Mouse (Mus musculus) MEL (cell line): Measurements from ENCODE around the gene Snrpf. TPM values are rescaled to one million over a fixed set of nuclear protein-coding genes. Genes with fewer than 3 reads are reported as not detected.

Source experiments
- DNase-seq: peaks from one replicate; pipeline ENCODE4 v3.0.0; 2011; ENCODE audit warnings: low read depth, low spot score
- H3K27ac ChIP-seq: 2 replicates; pipeline ENCODE4 v1.5.1; 2012; ENCODE audit warnings: low read depth, mild to moderate bottlenecking, control low read depth, low read length, moderate library complexity; ENCODE audit not compliant: control insufficient read depth
- H3K27me3 ChIP-seq, 2 experiments: fragments of 150-350 bp in 1 of 2; sonication (generic) in 1 of 2; 2 replicates each; pipeline ENCODE4 v1.6.1; 2012; ENCODE audit warnings: low read length in 2 of 2, mild to moderate bottlenecking in 2 of 2, improper control_type of control experiment in 1 of 2, moderate library complexity in 1 of 2; ENCODE audit not compliant: insufficient read depth in 2 of 2, control insufficient read depth in 1 of 2
- H3K36me3 ChIP-seq, 2 experiments: 2 replicates each; pipeline ENCODE4 v1.6.1; 2012 to 2014; ENCODE audit warnings: low read length in 2 of 2, improper control_type of control experiment in 1 of 2, inconsistent platforms in 1 of 2, mild to moderate bottlenecking in 1 of 2; ENCODE audit not compliant: insufficient read depth in 2 of 2, control insufficient read depth in 1 of 2
- H3K4me1 ChIP-seq, 2 experiments: fragments of 150-350 bp in 1 of 2; sonication (generic) in 1 of 2; 2 replicates each; pipeline ENCODE4 v1.6.1; 2012; ENCODE audit warnings: low read length in 2 of 2, improper control_type of control experiment in 1 of 2, mild to moderate bottlenecking in 1 of 2; ENCODE audit not compliant: insufficient read depth in 2 of 2, control insufficient read depth in 1 of 2
- H3K4me3 ChIP-seq, 2 experiments: fragments of 150-350 bp in 1 of 2; sonication (generic) in 1 of 2; 2 replicates each; pipeline ENCODE4 v1.5.1; 2012; ENCODE audit warnings: low read depth in 2 of 2, low read length in 2 of 2, mild to moderate bottlenecking in 2 of 2, moderate library complexity in 2 of 2, control low read depth in 1 of 2, improper control_type of control experiment in 1 of 2; ENCODE audit not compliant: control insufficient read depth in 1 of 2, insufficient read depth in 1 of 2
- H3K79me2 ChIP-seq: 2 replicates; pipeline ENCODE4 v1.6.1; 2012; ENCODE audit warnings: mild to moderate bottlenecking, low read length, moderate library complexity; ENCODE audit not compliant: control insufficient read depth, poor library complexity, insufficient read depth
- H3K9ac ChIP-seq: 2 replicates; pipeline ENCODE4 v1.6.1; 2012; ENCODE audit warnings: low read depth, mild to moderate bottlenecking, control low read depth, low read length, moderate library complexity; ENCODE audit not compliant: control insufficient read depth, poor library complexity, severe bottlenecking
- H3K9me3 ChIP-seq: fragments of 150-350 bp; sonication (generic); replicated peaks from 2 replicates; pipeline ENCODE4 v1.6.1; 2012; ENCODE audit warnings: mild to moderate bottlenecking, low read length, improper control_type of control experiment, moderate library complexity; ENCODE audit not compliant: insufficient read depth
- BHLHE40 ChIP-seq: IDR thresholded peaks from 2 replicates; pipeline ENCODE4 v1.6.1; 2012; ENCODE audit warnings: low read depth, mild to moderate bottlenecking, inconsistent platforms, low read length, improper control_type of control experiment, borderline replicate concordance
- CHD1 ChIP-seq: IDR thresholded peaks from 2 replicates; pipeline ENCODE4 v1.6.1; 2012; ENCODE audit warnings: low read depth, mild to moderate bottlenecking, inconsistent platforms, low read length, improper control_type of control experiment
- CHD2 ChIP-seq: IDR thresholded peaks from 2 replicates; pipeline ENCODE4 v1.6.1; 2011; ENCODE audit warnings: low read length, improper control_type of control experiment
- CTCF ChIP-seq, 3 experiments: IDR thresholded peaks in 2 of 3; conservative IDR thresholded peaks in 1 of 3; 2 replicates each; pipeline ENCODE4 v1.5.1; 2011 to 2012; ENCODE audit warnings: low read length in 3 of 3, low read depth in 2 of 3, mild to moderate bottlenecking in 2 of 3, improper control_type of control experiment in 1 of 3, inconsistent platforms in 1 of 3, mixed read lengths in 1 of 3, moderate library complexity in 1 of 3; ENCODE audit not compliant: control insufficient read depth in 1 of 3, insufficient read depth in 1 of 3, poor library complexity in 1 of 3, severe bottlenecking in 1 of 3
- E2F4 ChIP-seq: IDR thresholded peaks from 2 replicates; pipeline ENCODE4 v1.6.1; 2011; ENCODE audit warnings: low read depth, low read length, improper control_type of control experiment, borderline replicate concordance
- EP300 ChIP-seq, 2 experiments: IDR thresholded peaks; 2 replicates each; pipeline ENCODE4 v1.6.1; 2011; ENCODE audit warnings: improper control_type of control experiment in 2 of 2, low read length in 2 of 2, low read depth in 1 of 2, mild to moderate bottlenecking in 1 of 2
- ETS1 ChIP-seq: IDR thresholded peaks from 2 replicates; pipeline ENCODE4 v1.6.1; 2012; ENCODE audit warnings: low read depth, mild to moderate bottlenecking, inconsistent platforms, low read length, improper control_type of control experiment, moderate library complexity
- GATA1 ChIP-seq: IDR thresholded peaks from 2 replicates; pipeline ENCODE4 v1.6.1; 2011; ENCODE audit warnings: low read depth, low read length, improper control_type of control experiment
- HCFC1 ChIP-seq: IDR thresholded peaks from 2 replicates; pipeline ENCODE4 v1.6.1; 2012; ENCODE audit warnings: low read depth, mild to moderate bottlenecking, inconsistent platforms, low read length, improper control_type of control experiment, moderate library complexity
- KAT2A ChIP-seq: conservative IDR thresholded peaks from 2 replicates; pipeline ENCODE4 v1.6.1; 2012; ENCODE audit warnings: low read depth, low read length, improper control_type of control experiment, inconsistent platforms
- MAZ ChIP-seq: IDR thresholded peaks from 2 replicates; pipeline ENCODE4 v1.6.1; 2012; ENCODE audit warnings: low read depth, mild to moderate bottlenecking, inconsistent platforms, low read length, improper control_type of control experiment
- MXI1 ChIP-seq: IDR thresholded peaks from 2 replicates; pipeline ENCODE4 v1.6.1; 2011; ENCODE audit warnings: mild to moderate bottlenecking, low read depth, low read length, improper control_type of control experiment
- MYB ChIP-seq: IDR thresholded peaks from 2 replicates; pipeline ENCODE4 v1.6.1; 2011; ENCODE audit warnings: mild to moderate bottlenecking, low read depth, low read length, improper control_type of control experiment
- MYC ChIP-seq: IDR thresholded peaks from 2 replicates; pipeline ENCODE4 v1.6.1; 2011; ENCODE audit warnings: low read depth, mild to moderate bottlenecking, low read length, improper control_type of control experiment, moderate library complexity
- NELFE ChIP-seq: IDR thresholded peaks from 2 replicates; pipeline ENCODE4 v1.6.1; 2011; ENCODE audit warnings: low read depth, low read length, improper control_type of control experiment
- NRF1 ChIP-seq: IDR thresholded peaks from 2 replicates; pipeline ENCODE4 v1.6.1; 2014; ENCODE audit warnings: low read depth, mild to moderate bottlenecking, inconsistent platforms, low read length, improper control_type of control experiment, moderate library complexity; ENCODE audit not compliant: poor library complexity, insufficient read depth, severe bottlenecking
- POLR2A ChIP-seq, 2 experiments: IDR thresholded peaks; 2 replicates each; pipeline ENCODE4 v1.6.1; 2011 to 2012; ENCODE audit warnings: low read length in 2 of 2, mild to moderate bottlenecking in 2 of 2, control low read depth in 1 of 2, improper control_type of control experiment in 1 of 2, low read depth in 1 of 2, moderate library complexity in 1 of 2; ENCODE audit not compliant: control insufficient read depth in 1 of 2, insufficient read depth in 1 of 2, poor library complexity in 1 of 2
- POLR2AphosphoS5 ChIP-seq: IDR thresholded peaks from 2 replicates; pipeline ENCODE4 v1.6.1; 2012; ENCODE audit warnings: low read depth, borderline replicate concordance, mild to moderate bottlenecking, inconsistent platforms, low read length, moderate library complexity, mixed read lengths
- RAD21 ChIP-seq: IDR thresholded peaks from 2 replicates; pipeline ENCODE4 v1.6.1; 2011; ENCODE audit warnings: mild to moderate bottlenecking, low read depth, low read length, improper control_type of control experiment
- RCOR1 ChIP-seq: IDR thresholded peaks from 2 replicates; pipeline ENCODE4 v1.6.1; 2012; ENCODE audit warnings: low read depth, mild to moderate bottlenecking, inconsistent platforms, low read length, improper control_type of control experiment
- SIN3A ChIP-seq: IDR thresholded peaks from 2 replicates; pipeline ENCODE4 v1.6.1; 2012; ENCODE audit warnings: low read length, improper control_type of control experiment, inconsistent platforms
- SMC3 ChIP-seq: IDR thresholded peaks from 2 replicates; pipeline ENCODE4 v1.6.1; 2011; ENCODE audit warnings: low read depth, low read length, improper control_type of control experiment
- TAL1 ChIP-seq: IDR thresholded peaks from 2 replicates; pipeline ENCODE4 v1.6.1; 2012; ENCODE audit warnings: mild to moderate bottlenecking, inconsistent platforms, low read length, moderate library complexity, mixed read lengths
- TBP ChIP-seq: IDR thresholded peaks from 2 replicates; pipeline ENCODE4 v1.8.0; 2011; ENCODE audit warnings: low read depth, low read length, improper control_type of control experiment
- TCF12 ChIP-seq: IDR thresholded peaks from 2 replicates; pipeline ENCODE4 v1.6.1; 2014; ENCODE audit warnings: low read depth, mild to moderate bottlenecking, inconsistent platforms, low read length, improper control_type of control experiment, moderate library complexity
- USF1 ChIP-seq: IDR thresholded peaks from 2 replicates; pipeline ENCODE4 v1.6.1; 2014; ENCODE audit warnings: low read depth, mild to moderate bottlenecking, inconsistent platforms, low read length, improper control_type of control experiment, moderate library complexity
- ZC3H11A ChIP-seq: IDR thresholded peaks from 2 replicates; pipeline ENCODE4 v1.6.1; 2012; ENCODE audit warnings: low read depth, mild to moderate bottlenecking, inconsistent platforms, low read length, improper control_type of control experiment
- ZKSCAN1 ChIP-seq: IDR thresholded peaks from 2 replicates; pipeline ENCODE4 v1.6.1; 2012; ENCODE audit warnings: low read depth, mild to moderate bottlenecking, inconsistent platforms, low read length, improper control_type of control experiment, moderate library complexity
- ZNF384 ChIP-seq: IDR thresholded peaks from 2 replicates; pipeline ENCODE4 v1.6.1; 2012; ENCODE audit warnings: low read depth, mild to moderate bottlenecking, inconsistent platforms, low read length, improper control_type of control experiment
- polyA plus RNA-seq, 2 experiments: library from polyadenylated mRNA; stranded (reverse) in 1 of 2; unstranded in 1 of 2; fragments of >175 nt in 1 of 2; fragments of >200 nt in 1 of 2; gene quantifications; 2 replicates each; pipeline versions ENCODE4 v1.2.1 to v1.2.4; 2012; ENCODE audit warnings: low replicate concordance in 2 of 2, low read depth in 1 of 2; ENCODE audit not compliant: insufficient read length in 2 of 2, insufficient read depth in 1 of 2, missing spikeins in 1 of 2
- total RNA-seq: library from RNA; depleted of rRNA; stranded (reverse); fragments of 300-350 nt; gene quantifications from 2 replicates; pipeline ENCODE4 v1.2.3, GENCODE M21; 2012

The Snrpf gene
- total and polyA plus RNA-seq, 3 experiments, result 91.5 to 150 TPM; not detected in 1

DNA sequence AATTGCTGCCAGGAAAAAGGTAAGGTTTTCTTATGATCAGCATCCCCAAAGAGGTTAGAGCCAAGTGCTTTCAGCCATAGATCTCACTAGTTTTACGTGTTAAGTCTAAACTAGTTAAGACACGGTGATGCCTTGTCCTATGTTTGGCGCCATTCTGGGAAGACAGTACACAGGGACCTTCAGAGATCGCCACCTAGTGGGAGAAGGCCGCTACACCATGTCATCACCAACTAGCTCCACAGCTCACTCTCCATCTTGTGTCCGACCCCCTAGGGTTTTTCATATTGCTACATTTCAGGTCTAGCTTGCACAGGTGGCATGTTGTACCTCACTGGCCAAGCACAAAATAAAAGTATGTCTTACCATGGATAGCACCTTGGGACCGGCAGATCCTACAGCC lies 40.5 kb downstream of the Snrpf start:
- H3K27ac ChIP-seq, result no peak overlapping the region
- peak; percentile 86 for DNase-seq

DNA sequence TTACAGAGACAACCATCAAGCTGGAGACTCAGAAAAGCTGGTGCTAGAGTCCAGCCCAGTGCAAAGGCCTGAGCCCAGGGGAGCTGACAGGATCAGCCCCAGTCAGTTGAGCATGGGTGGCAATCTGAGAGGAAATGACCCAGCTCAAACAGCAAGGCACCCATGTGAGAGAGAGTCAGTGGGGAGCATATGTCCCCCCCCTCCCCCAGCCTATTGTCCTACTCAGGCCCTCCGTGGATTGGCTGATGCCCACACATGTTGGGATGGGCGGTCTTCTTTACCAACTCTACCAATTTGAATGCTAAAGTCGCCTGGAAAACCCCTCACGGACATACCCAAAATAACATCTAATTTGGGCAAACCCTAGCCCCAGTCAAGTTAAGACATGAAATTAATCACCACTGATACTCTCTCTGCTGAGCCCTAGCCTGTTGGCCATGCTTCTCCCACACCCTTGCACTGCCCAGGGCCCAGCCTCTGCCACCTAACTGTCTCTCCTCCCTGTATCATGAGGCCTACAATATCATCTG lies 41.7 kb downstream of the Snrpf start:
- no peaks in the 10 kb centered on the region for H3K27me3 ChIP-seq
- no peaks in the 10 kb centered on the region for H3K4me1 ChIP-seq
- TF ChIP-seq POLR2A (IDR thresholded peaks at IDR 0.05; ENCODE audit: control insufficient read depth in 1 of 2, insufficient read depth in 1 of 2, low read depth in 1 of 2, low read length in 2 of 2, poor library complexity in 1 of 2), result no peak
- TF ChIP-seq CHD2, result no peak
- TF ChIP-seq MYB, result no peak
- TF ChIP-seq TCF12, result no peak
- no peak for TF ChIP-seq GATA1
- TF ChIP-seq NRF1, result no peak
- no peak for TF ChIP-seq KAT2A
- TF ChIP-seq RAD21, result no peak
- no peak for TF ChIP-seq CTCF (IDR thresholded peaks at IDR 0.05 in 2 of 3, conservative IDR thresholded peaks at IDR 0.05 in 1 of 3; ENCODE audit: control insufficient read depth in 1 of 3, insufficient read depth in 1 of 3, low read depth in 2 of 3, low read length in 3 of 3, poor library complexity in 1 of 3, severe bottlenecking in 1 of 3)
- no peak for TF ChIP-seq MYC
- no peak for TF ChIP-seq ETS1
- TF ChIP-seq MXI1, result no peak
- no peak for TF ChIP-seq SMC3
- no peak for TF ChIP-seq SIN3A
- TF ChIP-seq MAZ, result no peak
- no peak for DNase-seq
- H3K27ac ChIP-seq, result no peak overlapping the region
- no peaks in the 10 kb centered on the region for H3K36me3 ChIP-seq
- H3K79me2 ChIP-seq, result no peaks in the 10 kb centered on the region
- no peak overlapping the region for H3K9ac ChIP-seq
- no peak overlapping the region for H3K4me3 ChIP-seq
- H3K9me3 ChIP-seq, result no peaks in the 10 kb centered on the region

More for the DNA sequence above, 40.5 kb downstream of the Snrpf start:
- TF ChIP-seq E2F4 (0 out of 2 replicates have a peak, but pooled peaks have one; percentile 24), ZNF384 (no peak), ZC3H11A (peak; percentile 47), TCF12 (no peak), POLR2AphosphoS5 (no peak), NRF1 (no peak), HCFC1 (no peak), MAZ (no peak), ZKSCAN1 (no peak), RCOR1 (no peak), USF1 (no peak), TBP (no peak), KAT2A (no peak), TAL1 (no peak), NELFE (no peak), CTCF (IDR thresholded peaks at IDR 0.05 in 2 of 3, conservative IDR thresholded peaks at IDR 0.05 in 1 of 3; ENCODE audit: control insufficient read depth in 1 of 3, insufficient read depth in 1 of 3, low read depth in 2 of 3, low read length in 3 of 3, poor library complexity in 1 of 3, severe bottlenecking in 1 of 3) (peak; percentile 61 to 77 (median 61)), BHLHE40 (no peak), RAD21 (peak; percentile 47), CHD1 (no peak), MYB (no peak), MYC (no peak), EP300 (IDR thresholded peaks at IDR 0.05; ENCODE audit: low read depth in 1 of 2, low read length in 2 of 2) (no peak), GATA1 (no peak), SMC3 (peak; percentile 74)
- TF ChIP-seq, all 39 proteins: peak for 5
- Histone ChIP-seq H3K36me3 (no peaks in the 10 kb centered on the region), H3K4me3 (no peak overlapping the region; a peak in 1 of 4 replicates), H3K27me3 (no peaks in the 10 kb centered on the region; a peak in 1 of 4 replicates), H3K9ac (no peak overlapping the region), H3K79me2 (no peaks in the 10 kb centered on the region), H3K4me1 (no peaks in the 10 kb centered on the region), H3K9me3 (no peaks in the 10 kb centered on the region)
